Mouse (Mus musculus): ENCODE measurements at regions not wholly inside any gene's neighbourhood (a gene's known extent, or its start where the extent isn't known, plus 50 kb on each side); places are given as distances from the start of the nearest gene placed in this dataset.

DNA sequence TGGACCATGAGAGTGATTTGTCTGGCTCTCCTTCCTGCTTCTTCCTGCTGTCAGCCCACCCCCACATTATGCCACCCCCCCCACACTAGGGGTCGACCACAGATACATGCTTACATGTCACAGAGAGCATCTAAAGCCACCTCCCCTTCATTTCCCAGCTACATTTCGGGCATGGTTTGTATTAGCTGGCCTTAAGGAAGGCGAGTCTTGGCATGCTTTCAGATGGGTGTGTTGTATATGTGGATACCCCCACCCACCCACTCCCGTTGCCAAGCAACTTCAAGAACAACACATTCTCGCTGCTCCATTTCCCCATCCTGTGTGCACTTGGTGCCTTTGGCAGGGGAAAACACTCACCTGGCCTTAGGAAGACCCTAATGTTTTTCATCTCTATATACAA lies 612.8 kb upstream of the Clint1 start:
- TF ChIP-seq POLR2A (IDR thresholded peaks at IDR 0.05; ENCODE audit: borderline replicate concordance, extremely low read depth, low read depth, low read length) (no peak), CTCF (IDR thresholded peaks at IDR 0.05; ENCODE audit: insufficient read depth, low read length) (no peak)

Measured in lung, adult 2 months (tissue).